Mouse (Mus musculus): ENCODE measurements around the gene Nsd2. TPM values are rescaled to one million over a fixed set of nuclear protein-coding genes. Genes with fewer than 3 reads are reported as not detected.
A peak's percentile ranks its signal among the peaks of the same experiment; 100 is the strongest.

Gene Nsd2
- total RNA-seq (2021): 10 to 100 TPM in 1 of 2 experiments, 1 to 10 TPM in 1; 8.4 to 11.2 TPM
- long read RNA-seq, experiment 1, full-length matches to known transcripts: 1 of 7 reads
- long read RNA-seq, experiment 1, partial matches to known transcripts: 0 of 7 reads
- long read RNA-seq, experiment 1, other reads (novel, unspliced or antisense): 6 of 7 reads
- long read RNA-seq, experiment 2, full-length matches to known transcripts: 1 of 5 reads
- long read RNA-seq, experiment 2, partial matches to known transcripts: 0 of 5 reads
- long read RNA-seq, experiment 2, other reads (novel, unspliced or antisense): 4 of 5 reads

GRCm38 (mm10) chr5:33819876-33820732 lies at the start of gene Nsd2:
TSS of gene Nsd2 (plus strand) at chr5:33820725.
- peak; percentile 83 for DNase-seq (ENCODE audit: low spot score)

- DNase-seq (ENCODE audit: low spot score): no peak
Observed at GRCm38 (mm10) chr5:33777195-33777594, 43.3 kb upstream of the Nsd2 start.

GRCm38 (mm10) chr5:33781964-33782344 lies 38.6 kb upstream of the Nsd2 start:
- DNase-seq (ENCODE audit: low spot score): no peak

GRCm38 (mm10) chr5:33782345-33782998 lies 38.1 kb upstream of the Nsd2 start, which contains the start of gene Letm1:
TSS of gene Letm1 (minus strand) at chr5:33782817.
- peak; percentile 95 for DNase-seq (ENCODE audit: low spot score)

GRCm38 (mm10) chr5:33782999-33783390 lies 37.5 kb upstream of the Nsd2 start:
- no peak for DNase-seq (ENCODE audit: low spot score)

- no peak for DNase-seq (ENCODE audit: low spot score)
Observed at GRCm38 (mm10) chr5:33791912-33792643, 28.4 kb upstream of the Nsd2 start.

- DNase-seq (ENCODE audit: low spot score): no peak
Observed at GRCm38 (mm10) chr5:33803337-33803736, 17.2 kb upstream of the Nsd2 start.

- no peak for DNase-seq (ENCODE audit: low spot score)
Observed at GRCm38 (mm10) chr5:33811519-33811918, 9.0 kb upstream of the Nsd2 start.

GRCm38 (mm10) chr5:33816008-33816725 lies 4.4 kb upstream of the Nsd2 start:
- no peak for DNase-seq (ENCODE audit: low spot score)

- no peak for DNase-seq (ENCODE audit: low spot score)
Observed at GRCm38 (mm10) chr5:33818104-33818503, 2.4 kb upstream of the Nsd2 start.

GRCm38 (mm10) chr5:33819141-33819875 lies 1.2 kb upstream of the Nsd2 start:
- peak; percentile 2 for DNase-seq (ENCODE audit: low spot score)

GRCm38 (mm10) chr5:33820733-33821621 lies 452 bp downstream of the Nsd2 start:
- DNase-seq (ENCODE audit: low spot score): peak; percentile 25

GRCm38 (mm10) chr5:33821901-33822427 lies 1.4 kb downstream of the Nsd2 start:
- no peak for DNase-seq (ENCODE audit: low spot score)

GRCm38 (mm10) chr5:33822456-33822855 lies 1.9 kb downstream of the Nsd2 start:
- DNase-seq (ENCODE audit: low spot score): no peak

- DNase-seq (ENCODE audit: low spot score): no peak
Observed at GRCm38 (mm10) chr5:33826001-33826400, 5.5 kb downstream of the Nsd2 start.

GRCm38 (mm10) chr5:33828107-33828506 lies 7.6 kb downstream of the Nsd2 start:
- DNase-seq (ENCODE audit: low spot score): no peak

- no peak for DNase-seq (ENCODE audit: low spot score)
Observed at GRCm38 (mm10) chr5:33829958-33830357, 9.4 kb downstream of the Nsd2 start.

GRCm38 (mm10) chr5:33830832-33831231 lies 10.3 kb downstream of the Nsd2 start:
- no peak for DNase-seq (ENCODE audit: low spot score)

- no peak for DNase-seq (ENCODE audit: low spot score)
Observed at GRCm38 (mm10) chr5:33841331-33841730, 20.8 kb downstream of the Nsd2 start.
